Mouse (Mus musculus) thymus, postnatal 0 days (tissue): ENCODE data around the gene Syngr1. TPM values are rescaled to one million over a fixed set of nuclear protein-coding genes. Genes with fewer than 3 reads are reported as not detected.
A peak's percentile ranks its signal among the peaks of the same experiment; 100 is the strongest.
"Not testable (repeated sequence)": the region's sequence is repeated elsewhere in the genome, so short reads cannot be mapped to it uniquely, and the experiment has no call there.

ENCODE experiments used
- DNase-seq: peaks from one replicate; pipeline ENCODE4 v3.0.0-alpha.2; 2015; ENCODE audit warnings: low spot score
- polyA plus RNA-seq: library from polyadenylated mRNA; unstranded; fragments of >200 nt; fragmentation: Nextera tagmentation; extraction: Ambion mirVana; gene quantifications from 2 replicates; pipeline ENCODE4 v1.2.1, GENCODE M21; 2015

Gene Syngr1
- polyA plus RNA-seq, 1 experiment from 2014 or later, result 74.1 TPM

DNA sequence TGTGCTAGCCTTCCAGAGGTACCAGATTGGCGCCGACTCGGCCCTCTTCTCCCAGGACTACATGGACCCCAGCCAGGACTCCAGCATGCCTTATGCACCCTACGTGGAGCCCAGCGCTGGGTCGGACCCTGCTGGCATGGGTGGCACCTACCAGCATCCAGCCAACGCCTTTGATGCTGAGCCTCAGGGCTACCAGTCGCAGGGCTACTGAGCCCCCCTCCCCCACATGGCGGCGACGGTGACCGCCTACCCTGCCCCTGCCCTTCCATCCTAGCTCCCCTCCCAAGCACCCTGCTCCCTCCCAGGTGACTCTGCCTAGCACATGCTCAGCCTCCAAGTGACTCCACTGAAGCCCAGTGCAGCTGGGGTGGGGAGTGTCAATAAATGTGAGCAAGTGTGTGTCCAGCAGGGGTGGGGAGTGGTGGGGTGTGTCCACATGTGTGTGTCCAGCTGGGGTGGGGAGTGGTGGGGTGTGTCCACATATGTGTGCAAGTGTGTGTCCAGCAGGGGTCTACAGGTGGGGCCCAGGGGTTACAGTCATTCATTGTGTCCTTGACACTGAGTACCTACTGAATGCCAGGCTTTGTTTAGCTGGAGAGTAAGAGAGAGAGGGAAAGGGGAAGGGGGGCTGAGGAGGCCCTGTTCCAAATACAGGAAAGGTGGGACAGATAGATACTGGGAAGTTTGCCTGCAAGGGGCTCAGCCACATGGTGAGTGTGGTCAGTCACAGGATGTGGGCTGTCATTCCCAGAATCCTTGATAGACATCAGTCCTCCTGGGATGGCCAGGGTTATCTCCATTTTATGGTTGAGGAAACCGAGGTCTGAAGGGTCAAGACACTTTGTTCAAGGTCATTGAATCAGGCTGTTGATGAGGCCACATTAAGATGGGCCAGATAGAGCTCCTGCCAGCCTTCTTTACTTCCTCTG, 25.0 kb downstream of the Syngr1 start:
- DNase-seq, result no peak

DNA sequence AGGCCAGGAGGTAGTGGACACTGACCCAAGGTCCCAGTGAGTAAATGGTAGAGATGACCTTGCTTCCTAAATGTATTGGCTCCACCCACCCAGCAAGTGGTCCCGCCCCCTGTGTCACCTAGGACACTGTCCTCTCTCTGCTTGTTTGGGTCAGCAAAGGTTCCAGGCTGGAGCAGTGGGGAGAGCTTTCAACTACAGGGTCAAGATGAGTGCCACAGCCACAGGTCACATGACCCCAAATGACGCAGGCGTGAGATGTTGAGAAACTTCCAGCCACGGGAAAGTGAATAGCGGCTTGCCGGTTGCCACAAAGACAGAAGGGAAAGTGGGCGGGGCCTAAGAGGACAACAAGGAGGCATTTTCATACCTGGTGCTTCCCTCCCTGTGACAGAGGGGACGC, 26.0 kb downstream of the Syngr1 start:
- no peak for DNase-seq

DNA sequence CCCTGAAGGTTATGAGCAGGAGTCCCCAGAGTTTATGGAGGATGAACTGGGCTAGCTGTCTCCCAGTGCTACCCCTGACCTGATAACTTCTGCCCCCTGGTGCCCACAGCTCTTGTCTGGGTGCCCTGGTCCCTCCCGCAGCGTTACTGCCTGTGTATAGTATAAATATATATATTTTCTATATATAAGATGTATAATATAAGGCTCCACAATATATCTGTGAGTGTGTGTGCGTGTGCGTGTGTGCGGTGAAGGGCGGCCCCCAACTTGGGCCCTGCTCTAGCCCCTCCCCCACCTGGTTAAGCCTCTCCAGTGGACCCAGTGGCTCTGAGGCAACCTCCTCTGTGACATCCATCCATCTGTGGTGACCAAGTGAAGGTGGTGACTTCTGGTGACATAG, 27.9 kb downstream of the Syngr1 start:
- no peak for DNase-seq

- DNase-seq, result no peak
Measured at GRCm38 (mm10) chr15:80121721-80122325, 30.7 kb downstream of the Syngr1 start.

DNA sequence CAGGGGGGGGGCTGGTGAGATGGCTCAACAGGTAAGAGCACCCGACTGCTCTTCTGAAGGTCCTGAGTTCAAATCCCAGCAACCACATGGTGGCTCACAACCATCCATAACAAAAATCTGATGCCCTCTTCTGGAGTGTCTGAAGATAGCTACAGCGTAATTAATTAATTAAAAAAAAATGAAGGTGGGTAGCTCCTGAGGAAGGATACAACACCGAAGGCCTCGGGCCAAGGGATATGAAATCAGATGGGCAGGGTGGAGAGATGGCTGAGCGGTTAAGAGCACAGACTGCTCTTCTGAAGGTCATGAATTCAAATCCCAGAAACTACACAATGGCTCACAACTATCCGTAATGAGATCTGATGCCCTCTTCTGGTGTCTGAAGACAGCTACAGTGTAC, 31.3 kb downstream of the Syngr1 start:
- DNase-seq, result not testable (repeated sequence)

DNA sequence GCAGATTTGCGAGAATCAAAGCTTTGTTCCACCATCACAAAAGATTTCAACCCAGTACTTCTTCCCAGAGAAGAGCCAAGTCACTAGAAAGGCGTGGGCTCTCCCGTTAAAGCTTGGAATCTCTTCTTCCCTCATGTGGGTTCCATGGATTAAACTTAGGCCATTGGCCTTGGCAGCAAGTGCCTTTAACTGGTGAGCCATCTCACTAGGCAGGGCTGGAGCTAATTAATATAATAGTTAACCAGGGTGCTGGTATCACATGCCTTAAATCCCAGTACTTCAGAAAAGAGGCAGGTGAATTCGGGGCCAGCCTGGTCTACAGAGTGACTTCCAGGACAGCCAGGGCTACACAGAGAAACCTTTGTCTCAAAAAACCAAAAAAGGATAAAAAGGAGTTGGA, 33.5 kb downstream of the Syngr1 start:
- DNase-seq, result no peak

- DNase-seq, result peak; percentile 56
Measured at GRCm38 (mm10) chr15:80127191-80127590, 36.1 kb downstream of the Syngr1 start.

GRCm38 (mm10) chr15:80129982-80130381, 38.8 kb downstream of the Syngr1 start:
- DNase-seq, result no peak

- DNase-seq, result no peak
Measured at GRCm38 (mm10) chr15:80130689-80131088, 39.6 kb downstream of the Syngr1 start.

DNA sequence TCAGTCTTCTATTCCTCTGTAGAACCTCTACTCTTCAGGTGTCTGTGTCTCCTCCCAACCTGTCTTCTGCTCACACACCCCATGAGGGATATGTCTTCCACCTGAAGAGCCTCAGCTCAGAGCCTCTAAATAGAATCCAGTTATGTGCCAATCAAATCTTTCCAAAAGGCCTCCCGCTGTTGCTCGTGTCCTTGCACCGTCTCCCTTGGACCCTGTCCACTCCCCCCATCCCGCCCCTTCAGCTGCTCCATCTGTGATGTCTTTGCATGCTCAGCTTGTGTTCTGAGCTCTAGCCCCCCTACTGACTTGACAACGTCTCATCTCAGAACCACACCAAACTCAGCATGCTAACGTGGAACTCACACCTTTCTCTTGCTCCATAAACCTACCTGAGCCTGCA, 40.3 kb downstream of the Syngr1 start:
- no peak for DNase-seq

DNA sequence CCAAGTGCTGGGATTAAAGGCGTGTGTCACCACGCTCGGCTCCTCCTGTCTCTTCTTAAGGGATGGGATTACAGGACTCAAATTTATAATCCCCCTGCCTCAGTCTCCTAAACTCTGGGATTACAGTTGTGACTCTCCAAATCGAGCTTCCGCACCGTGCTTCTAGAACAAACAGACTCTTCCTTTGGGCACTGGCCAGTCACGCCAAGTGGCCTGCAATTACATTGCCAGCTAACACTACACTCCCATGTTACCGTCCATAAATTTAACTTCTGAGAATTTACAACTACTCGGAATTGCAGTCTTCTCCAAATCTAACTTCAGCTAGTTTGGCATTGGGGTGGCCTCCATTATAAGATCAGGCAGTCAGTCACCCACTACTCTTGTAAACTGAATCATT, 41.3 kb downstream of the Syngr1 start:
- DNase-seq, result no peak

DNA sequence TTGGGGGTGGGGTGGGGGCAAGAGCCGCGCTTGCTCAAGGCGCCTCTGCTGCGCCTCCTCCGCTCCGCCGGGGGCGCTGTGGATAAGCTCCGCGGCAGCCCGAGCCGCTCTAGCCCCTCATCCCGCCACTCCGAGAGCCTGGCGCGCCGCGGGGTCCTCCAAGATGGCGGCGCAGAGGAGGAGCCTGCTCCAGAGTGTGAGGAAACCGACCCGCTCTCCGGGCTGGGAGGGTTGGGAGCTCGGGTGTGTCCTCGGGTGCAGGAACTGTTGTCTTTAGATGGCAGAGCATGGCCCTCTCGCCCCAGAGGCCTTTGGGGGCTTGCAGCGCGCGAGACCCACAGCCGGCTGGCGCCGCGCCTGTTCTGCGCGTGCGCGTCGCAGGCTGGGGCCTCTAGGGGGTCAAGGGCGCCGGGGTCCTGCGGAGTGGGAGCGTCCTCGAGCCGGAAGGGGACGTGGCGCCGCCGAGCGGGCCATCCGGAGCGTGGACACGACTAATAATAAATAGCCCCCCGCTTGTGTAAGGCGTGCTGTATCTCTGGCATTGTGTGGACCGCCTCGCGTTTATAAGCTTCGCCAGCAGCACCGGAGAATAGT, 42.0 kb downstream of the Syngr1 start, which contains the start of gene Tab1:
Gene Tab1 (plus strand): TSS at position 135 of the 594 bp plus-strand sequence.
- DNase-seq, result peak; percentile 96

DNA sequence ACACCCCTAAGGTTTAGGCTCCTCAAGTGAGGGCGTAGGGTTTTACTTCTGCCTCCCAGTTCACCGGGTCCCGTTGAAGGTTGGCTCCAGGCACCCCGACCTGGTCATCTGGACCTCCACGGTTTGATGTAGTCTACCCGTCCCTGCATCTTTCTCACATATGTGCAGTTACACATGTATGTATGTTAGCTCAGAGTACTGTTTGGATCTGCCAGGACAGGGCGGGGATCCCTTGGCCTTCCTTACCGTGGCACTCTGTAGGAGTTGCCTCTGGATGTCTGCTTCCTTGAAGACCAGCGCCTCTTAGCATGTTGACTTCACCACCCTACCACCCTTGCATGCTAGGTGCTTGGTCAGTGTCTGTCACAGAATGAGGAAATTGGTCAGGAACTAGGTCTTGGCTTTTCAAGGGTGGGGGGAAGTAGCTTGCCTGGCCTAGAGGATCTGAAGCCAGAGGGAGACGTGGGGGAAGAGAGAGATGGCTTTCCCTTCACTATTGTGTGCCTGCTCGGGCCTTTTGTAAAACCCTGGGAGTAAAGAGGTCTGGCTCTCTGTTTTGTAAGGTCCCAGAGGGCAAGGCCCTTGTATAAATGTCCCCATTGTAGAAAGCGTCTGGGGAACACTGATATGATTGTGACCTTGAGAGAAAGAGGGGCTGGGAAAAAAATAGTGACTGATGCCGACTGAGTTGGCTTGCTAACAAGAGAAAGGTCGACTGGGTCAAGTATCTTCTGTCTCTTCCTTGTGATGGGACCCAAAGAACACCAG, 42.7 kb downstream of the Syngr1 start:
- no peak for DNase-seq

GRCm38 (mm10) chr15:80134450-80134847, 43.3 kb downstream of the Syngr1 start:
- DNase-seq, result no peak

DNA sequence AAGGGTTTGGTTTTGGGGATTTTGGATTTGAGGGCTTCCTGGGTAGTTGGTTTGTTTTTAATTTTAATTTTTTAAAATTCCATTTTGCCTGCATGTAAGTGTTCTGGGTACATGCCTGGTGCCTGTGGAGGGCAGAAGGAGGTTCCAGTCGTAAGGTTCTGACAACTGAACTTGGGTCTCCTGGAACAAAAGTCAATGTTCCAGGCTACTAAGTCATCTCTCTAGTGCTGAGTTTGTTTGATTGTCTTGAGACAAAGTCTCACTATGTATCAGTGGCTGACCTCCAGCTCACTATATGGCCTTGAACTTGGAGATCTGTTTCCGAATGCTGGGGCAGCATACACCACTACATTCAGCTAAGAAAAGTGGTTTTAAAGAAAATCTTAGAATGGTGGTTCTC, 44.4 kb downstream of the Syngr1 start:
- DNase-seq, result no peak

- DNase-seq, result no peak
Measured at GRCm38 (mm10) chr15:80136645-80137044, 45.5 kb downstream of the Syngr1 start.

- no peak for DNase-seq
Measured at GRCm38 (mm10) chr15:80137945-80138791, 47.0 kb downstream of the Syngr1 start.

DNA sequence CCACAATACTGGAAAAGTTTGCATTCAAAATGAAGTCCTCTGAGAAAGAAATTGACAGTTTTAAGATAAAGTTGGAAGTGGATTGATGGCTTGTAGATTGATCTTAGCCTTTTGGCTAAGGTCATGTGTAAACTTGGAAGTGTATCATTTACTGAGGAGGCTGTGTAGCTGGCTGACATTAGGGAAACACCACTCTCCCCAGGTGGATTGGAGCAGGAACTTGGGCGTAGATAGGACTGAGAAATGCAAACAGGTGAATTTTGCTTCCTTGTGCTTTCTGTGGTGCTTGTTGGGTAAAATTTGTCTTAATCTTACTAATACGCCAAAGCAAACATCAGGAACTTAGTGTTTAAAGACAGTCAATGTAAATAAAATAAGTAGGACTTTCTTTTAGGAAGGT, 49.2 kb downstream of the Syngr1 start:
- no peak for DNase-seq

GRCm38 (mm10) chr15:80140878-80141277, 49.7 kb downstream of the Syngr1 start:
- no peak for DNase-seq

GRCm38 (mm10) chr15:80142130-80142529, 51.0 kb downstream of the Syngr1 start:
- no peak for DNase-seq

GRCm38 (mm10) chr15:80143760-80144159, 52.6 kb downstream of the Syngr1 start:
- DNase-seq, result no peak
